Mouse (Mus musculus) ES-E14 (cell line): ENCODE results near the gene Cbx4. TPM values are rescaled to one million over a fixed set of nuclear protein-coding genes. Genes with fewer than 3 reads are reported as not detected.

Experiments used
- DNase-seq: peaks from one replicate; pipeline ENCODE4 v3.0.0-alpha.2; 2013; ENCODE audit warnings: low read depth, low spot score
- H3K27ac ChIP-seq: 2 replicates; pipeline ENCODE4 v1.5.1; 2012; ENCODE audit warnings: low read depth, mild to moderate bottlenecking, low read length, moderate library complexity, mixed read lengths; ENCODE audit not compliant: poor library complexity, insufficient read depth, severe bottlenecking
- H3K36me3 ChIP-seq: 2 replicates; pipeline ENCODE4 v1.6.1; 2012; ENCODE audit warnings: mild to moderate bottlenecking, low read length, moderate library complexity, mixed read lengths; ENCODE audit not compliant: control insufficient read depth, poor library complexity, insufficient read depth, severe bottlenecking
- H3K4me1 ChIP-seq, 2 experiments: fragments of 150-350 bp in 1 of 2; sonication (generic) in 1 of 2; 2 replicates each; pipeline ENCODE4 v1.6.1; 2012; ENCODE audit warnings: low read length in 2 of 2, mild to moderate bottlenecking in 1 of 2, mixed read lengths in 1 of 2; ENCODE audit not compliant: control insufficient read depth in 2 of 2, insufficient read depth in 2 of 2, poor library complexity in 1 of 2
- H3K4me3 ChIP-seq, 2 experiments: fragments of 150-350 bp in 1 of 2; sonication (generic) in 1 of 2; 2 replicates each; pipeline ENCODE4 v1.5.1; 2012; ENCODE audit warnings: low read length in 2 of 2, low read depth in 1 of 2, mild to moderate bottlenecking in 1 of 2, mixed read lengths in 1 of 2; ENCODE audit not compliant: insufficient read depth in 1 of 2, poor library complexity in 1 of 2, severe bottlenecking in 1 of 2
- H3K9ac ChIP-seq: 2 replicates; pipeline ENCODE4 v1.6.1; 2012; ENCODE audit warnings: low read depth, mild to moderate bottlenecking, low read length, mixed read lengths; ENCODE audit not compliant: poor library complexity, insufficient read depth, severe bottlenecking
- H3K9me3 ChIP-seq: fragments of 150-350 bp; sonication (generic); 2 replicates; pipeline ENCODE4 v1.6.1; 2012; ENCODE audit warnings: low read depth, mild to moderate bottlenecking, low read length; ENCODE audit not compliant: control insufficient read depth, insufficient read depth
- CHD2 ChIP-seq: IDR thresholded peaks from 2 replicates; pipeline ENCODE4 v1.6.1; 2014; ENCODE audit warnings: mild to moderate bottlenecking, low read depth, low read length, inconsistent platforms
- HCFC1 ChIP-seq: IDR thresholded peaks from 2 replicates; pipeline ENCODE4 v1.6.1; 2012; ENCODE audit warnings: low read length, inconsistent platforms, borderline replicate concordance; ENCODE audit not compliant: insufficient read depth
- MAFK ChIP-seq: IDR thresholded peaks from 2 replicates; pipeline ENCODE4 v1.6.1; 2014; ENCODE audit warnings: mild to moderate bottlenecking, low read depth, low read length, inconsistent platforms; ENCODE audit not compliant: insufficient read depth
- ZC3H11A ChIP-seq: IDR thresholded peaks from 2 replicates; pipeline ENCODE4 v1.6.1; 2012; ENCODE audit warnings: low read depth, mild to moderate bottlenecking, inconsistent platforms, low read length, borderline replicate concordance
- ZNF384 ChIP-seq: IDR thresholded peaks from 2 replicates; pipeline ENCODE4 v1.6.1; 2012; ENCODE audit warnings: low read depth, low read length, inconsistent platforms
- in situ Hi-C, 2 experiments: fragments of 600-800 bp; cut with MboI; formaldehyde crosslinking; loops; one replicate each; pipeline ENCODE4 v1.15.1; 2025; ENCODE audit warnings: low sequenced_read_pairs in 2 of 2, inconsistent platforms in 1 of 2; ENCODE audit not compliant: unreplicated experiment in 2 of 2
- total RNA-seq: library from RNA; depleted of rRNA; stranded (reverse); fragments of 300-350 nt; gene quantifications from 2 replicates; pipeline ENCODE4 v1.2.3, GENCODE M21; 2012

The Cbx4 gene
- total RNA-seq, 1 experiment, result 1.8 TPM

DNA sequence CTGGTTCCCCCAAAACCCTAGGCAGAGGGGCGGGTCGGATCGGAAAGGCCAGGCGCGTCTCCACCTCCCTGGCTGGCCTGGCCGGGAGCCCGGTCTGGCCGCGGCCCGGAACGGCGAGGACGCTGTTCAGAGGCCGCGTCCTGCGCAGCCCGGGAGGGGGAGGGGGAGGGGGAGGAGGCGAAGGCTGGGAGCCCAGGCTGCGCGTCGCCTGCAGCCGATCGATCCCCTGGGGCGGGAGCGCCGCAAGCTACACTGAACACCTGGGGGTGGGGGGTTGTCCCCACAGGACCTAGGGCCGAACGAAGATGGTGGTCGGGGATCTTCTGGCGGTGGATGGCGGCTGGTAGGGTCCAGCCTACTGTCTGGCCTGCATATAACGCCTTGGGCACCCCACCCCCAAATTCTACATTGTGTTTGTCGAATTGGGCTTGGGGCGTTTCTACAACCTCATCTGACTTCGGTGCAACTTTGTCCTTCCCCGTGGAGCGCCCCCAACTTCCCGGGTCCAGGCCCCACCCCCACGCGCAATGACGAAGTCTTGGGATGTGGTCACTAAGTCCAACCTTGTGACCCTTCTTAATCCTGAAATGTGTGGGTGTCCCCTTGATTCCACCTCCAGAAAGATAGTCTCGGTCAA, 5.1 kb upstream of the Cbx4 start:
- peak overlapping the region; percentile 48 to 61 for H3K4me3 ChIP-seq
- peaks cover 0 to 4% of the 10 kb centered on the region in 2 experiments; a peak in 1 of 4 replicates for H3K4me1 ChIP-seq
- in situ Hi-C loops, result loop anchor here in 1 of 2 experiments (25.0 kb wide), 1 partner anchor 1146 kb away; the partner anchor contains the start of gene Bahcc1
- DNase-seq, result no peak
- TF ChIP-seq ZC3H11A (no peak), MAFK (no peak), CHD2 (no peak), ZNF384 (no peak), HCFC1 (no peak)
- H3K9ac ChIP-seq, result peak overlapping the region; percentile 31; the same call in 1 of the 2 replicates
- no peaks in the 10 kb centered on the region for H3K9me3 ChIP-seq
- no peaks in the 10 kb centered on the region for H3K36me3 ChIP-seq
- no peak overlapping the region for H3K27ac ChIP-seq

DNA sequence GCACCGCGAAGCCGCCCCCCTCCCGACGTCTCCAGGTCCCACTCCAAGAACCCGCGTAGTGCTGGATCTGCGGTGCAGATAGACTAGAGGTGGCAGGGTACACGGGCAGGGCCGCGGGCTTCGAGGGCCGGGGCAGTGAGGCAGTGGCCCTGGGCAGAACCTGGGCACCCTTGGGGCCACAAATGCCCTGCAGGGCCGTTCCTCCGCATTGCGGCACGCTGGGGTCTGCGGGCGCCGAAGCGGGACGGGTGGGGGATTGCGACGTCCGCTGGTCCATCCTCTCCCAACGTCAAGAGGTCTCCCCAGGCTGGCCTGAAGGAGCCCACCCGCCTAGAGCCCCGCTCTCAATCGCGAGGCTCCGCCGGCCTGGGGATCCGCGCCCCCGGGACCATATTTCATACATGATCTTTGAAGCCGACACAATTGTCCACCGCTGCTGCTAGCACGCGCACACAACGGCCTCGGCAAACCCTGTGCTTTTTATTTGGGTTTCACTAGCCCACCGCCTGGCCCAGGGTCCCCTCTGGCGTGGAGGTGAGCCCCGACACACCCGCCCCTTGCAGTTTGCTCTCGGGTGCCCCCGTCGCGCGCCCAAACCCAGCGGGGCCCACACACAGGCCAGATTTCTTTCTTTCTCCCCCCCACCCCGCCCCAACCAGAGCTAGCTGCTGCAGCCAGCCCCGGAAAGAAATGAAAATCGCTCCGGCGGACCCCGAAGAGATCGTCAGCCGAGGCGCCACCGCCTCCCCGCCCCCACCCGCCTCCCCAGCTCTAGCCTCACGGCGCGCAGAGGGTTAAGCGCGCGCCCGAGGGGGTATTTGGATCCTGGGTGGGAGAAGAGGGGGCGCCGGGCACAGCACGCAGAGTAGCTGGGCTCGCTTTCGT, 4.3 kb upstream of the Cbx4 start:
- in situ Hi-C loops, result loop anchor here in 1 of 2 experiments (25.0 kb wide), 1 partner anchor 1147 kb away; the partner anchor contains the start of gene Bahcc1
- H3K9ac ChIP-seq, result peak overlapping the region; percentile 31; the same call in 1 of the 2 replicates
- H3K4me1 ChIP-seq, result peaks cover 0 to 4% of the 10 kb centered on the region in 2 experiments; a peak in 1 of 4 replicates
- no peak for TF ChIP-seq ZNF384
- no peak for TF ChIP-seq MAFK
- TF ChIP-seq HCFC1, result no peak
- no peak for TF ChIP-seq ZC3H11A
- no peak for TF ChIP-seq CHD2
- H3K36me3 ChIP-seq, result no peaks in the 10 kb centered on the region
- no peak overlapping the region for H3K27ac ChIP-seq
- peak overlapping the region; percentile 48 to 61 for H3K4me3 ChIP-seq
- no peaks in the 10 kb centered on the region for H3K9me3 ChIP-seq
- no peak for DNase-seq

DNA sequence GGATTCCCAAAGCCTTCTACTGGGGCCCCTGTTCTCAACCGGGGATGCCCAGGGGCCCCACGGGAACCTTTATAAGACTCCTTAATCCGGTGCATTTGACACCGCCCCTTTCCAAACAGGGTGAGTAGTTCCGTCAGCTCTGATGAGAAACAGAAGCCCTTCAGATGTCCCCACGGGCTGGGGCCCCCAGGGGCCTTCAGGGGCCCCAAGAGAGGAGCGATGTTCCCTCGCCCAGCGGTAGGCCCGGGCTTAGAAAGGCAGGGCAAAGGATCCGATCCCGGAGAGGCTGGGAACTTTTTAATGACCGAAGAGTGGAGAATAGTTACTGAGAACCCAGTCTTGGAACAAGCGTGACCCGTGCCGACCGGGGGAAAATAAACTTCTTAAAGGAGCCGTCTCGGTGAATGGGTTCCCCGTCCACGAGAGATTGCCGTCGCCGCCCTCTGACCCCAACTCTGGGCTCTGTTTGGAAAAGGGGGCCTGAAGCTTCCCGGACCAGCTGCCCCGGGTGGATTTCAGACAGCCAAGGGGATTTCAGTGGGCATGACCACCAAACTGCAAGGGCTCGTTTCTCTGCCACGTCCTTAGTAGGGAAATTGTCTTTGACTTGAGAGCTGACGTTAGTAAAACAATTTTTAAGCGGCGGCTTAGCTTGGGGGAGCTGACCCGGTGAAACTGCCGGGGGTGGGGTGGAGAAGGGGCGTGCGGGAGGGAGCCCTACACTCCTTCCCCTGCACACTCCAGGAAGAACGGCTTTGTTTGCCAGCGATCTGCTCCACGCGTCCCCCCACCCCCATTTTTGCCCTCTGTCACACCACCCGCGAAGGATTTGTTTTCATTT, 3.4 kb upstream of the Cbx4 start:
- TF ChIP-seq ZNF384 (no peak), ZC3H11A (no peak), MAFK (no peak), HCFC1 (no peak), CHD2 (no peak)
- no peaks in the 10 kb centered on the region for H3K36me3 ChIP-seq
- H3K9me3 ChIP-seq, result no peaks in the 10 kb centered on the region
- DNase-seq, result no peak
- peaks cover 0 to 7% of the 10 kb centered on the region in 2 experiments; a peak in 1 of 4 replicates for H3K4me1 ChIP-seq
- H3K9ac ChIP-seq, result no peak overlapping the region
- in situ Hi-C loops, result loop anchor here in 1 of 2 experiments (5.0 to 25.0 kb wide), 3 partner anchors 37 to 1148 kb away; partner anchors contain the start of gene Bahcc1
- no peak overlapping the region for H3K27ac ChIP-seq
- H3K4me3 ChIP-seq, result no peak overlapping the region
